In the genomic region with DNA sequence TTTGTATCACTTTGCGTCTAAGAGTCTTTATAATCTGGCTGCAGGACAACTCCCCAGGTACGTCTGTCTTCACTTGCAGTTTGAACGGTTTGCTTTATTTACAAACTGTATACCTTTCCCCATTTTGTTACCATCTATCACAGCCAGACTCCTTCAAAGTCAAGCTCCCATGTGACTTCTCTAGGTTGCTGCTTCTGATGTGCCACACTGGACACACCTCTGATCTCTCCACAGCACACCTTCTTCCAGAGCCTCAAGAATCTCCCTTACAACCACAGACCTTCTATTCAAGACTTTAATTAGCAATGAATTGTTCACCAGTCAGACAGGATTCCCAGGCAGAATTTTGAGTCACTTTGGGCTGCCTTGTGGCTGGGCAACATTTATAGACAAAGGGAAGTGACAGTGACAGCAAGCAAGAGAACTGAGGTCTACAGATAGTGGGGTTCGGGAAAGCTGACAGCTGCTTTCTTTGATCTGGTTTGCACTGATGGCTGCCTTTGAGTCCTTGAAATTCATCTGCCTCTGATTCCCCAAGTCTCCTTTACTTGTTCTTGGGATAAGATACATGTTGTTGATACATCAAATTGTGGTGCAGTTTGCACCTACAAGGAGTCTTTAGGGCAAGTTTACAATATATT, we compare ENCODE assay signal across 20 mouse cellular contexts. TPM values are rescaled to one million over a fixed set of nuclear protein-coding genes. Genes with fewer than 3 reads are reported as not detected.
DNase-seq lines count a peak whose midpoint lies in the region; ATAC-seq lines count a peak whose summit lies in the region.
"Had no signal": no experiment of that assay in that cellular context is flagged by ENCODE, and none has a peak within 500 bp of the region (broad histone marks: within the 10 kb centered on the region; RNA-seq: fewer than 3 reads in every experiment).

No protein-coding gene starts in this region.

- no peaks in the 10 kb centered on the region for H3K9me3 ChIP-seq in midbrain, embryonic 14.5 days (ENCODE audit: control insufficient read depth, low read length)
- no peaks in the 10 kb centered on the region for H3K9me3 ChIP-seq in midbrain, embryonic 13.5 days
- no peaks in the 10 kb centered on the region for H3K9me3 ChIP-seq in liver, embryonic 12.5 days (replicated peaks)
- H3K9me3 ChIP-seq: forebrain, embryonic 13.5 days; intestine, embryonic 15.5 days had no signal

- no peak overlapping the region for H3K4me3 ChIP-seq in midbrain, embryonic 14.5 days (replicated peaks; ENCODE audit: low read depth, low read length)
- H3K4me3 ChIP-seq in midbrain, embryonic 13.5 days (replicated peaks), result no peak overlapping the region
- H3K4me3 ChIP-seq in liver, embryonic 12.5 days, result no peak overlapping the region
- H3K4me3 ChIP-seq: embryonic facial prominence, embryonic 10.5 days; forebrain, embryonic 13.5 days; hindbrain, embryonic 10.5 days; intestine, embryonic 15.5 days; kidney, embryonic 15.5 days had no signal

- no peak overlapping the region for H3K9ac ChIP-seq in midbrain, embryonic 14.5 days (replicated peaks; ENCODE audit: low read length)
- no peak overlapping the region for H3K9ac ChIP-seq in midbrain, embryonic 13.5 days (replicated peaks)
- 0 out of 2 replicates have a peak overlapping the region, but pooled peaks have one; percentile 17 for H3K9ac ChIP-seq in liver, embryonic 12.5 days
- H3K9ac ChIP-seq: forebrain, embryonic 13.5 days; intestine, embryonic 15.5 days; kidney, embryonic 15.5 days had no signal

- H3K27me3 ChIP-seq in midbrain, embryonic 14.5 days (ENCODE audit: control insufficient read depth, insufficient read depth, low read length), result no peaks in the 10 kb centered on the region
- no peaks in the 10 kb centered on the region for H3K27me3 ChIP-seq in midbrain, embryonic 13.5 days
- H3K27me3 ChIP-seq in liver, embryonic 12.5 days (replicated peaks), result no peaks in the 10 kb centered on the region
- H3K27me3 ChIP-seq: forebrain, embryonic 13.5 days; intestine, embryonic 15.5 days; kidney, embryonic 15.5 days had no signal

- peak; percentile 20 for DNase-seq in midbrain, embryonic 14.5 days
- peak; percentile 40 for DNase-seq in c-Kit-negative CD71-positive TER-119-positive erythroid progenitor cells, embryonic 14.5 days (ENCODE audit: low read depth, low spot score)
- no peak for DNase-seq in ovary, postnatal 14 days (ENCODE audit: low spot score)
- no peak for DNase-seq in gastrocnemius, postnatal 4 days (ENCODE audit: low spot score in 2 of 2)
- no peak for DNase-seq in B cell, adult 2 months
- DNase-seq: adrenal gland, adult 8-10 months; gastrocnemius, postnatal 25 days; lung, adult 2 months had no signal

- no peaks in the 10 kb centered on the region for H3K36me3 ChIP-seq in midbrain, embryonic 14.5 days (ENCODE audit: control insufficient read depth, insufficient read depth, low read length)
- no peaks in the 10 kb centered on the region for H3K36me3 ChIP-seq in midbrain, embryonic 13.5 days
- no peaks in the 10 kb centered on the region for H3K36me3 ChIP-seq in liver, embryonic 12.5 days
- H3K36me3 ChIP-seq: embryonic facial prominence, embryonic 10.5 days; hindbrain, embryonic 10.5 days; intestine, embryonic 15.5 days; kidney, embryonic 15.5 days had no signal

- no peak overlapping the region for H3K27ac ChIP-seq in midbrain, embryonic 14.5 days (replicated peaks; ENCODE audit: low read depth, low read length)
- no peak overlapping the region for H3K27ac ChIP-seq in midbrain, embryonic 13.5 days
- peak overlapping the region; percentile 89 for H3K27ac ChIP-seq in liver, embryonic 12.5 days
- H3K27ac ChIP-seq: embryonic facial prominence, embryonic 10.5 days; forebrain, embryonic 13.5 days; hindbrain, embryonic 10.5 days; intestine, embryonic 15.5 days; kidney, embryonic 15.5 days had no signal

- no peak overlapping the region for H3K4me2 ChIP-seq in midbrain, embryonic 14.5 days (ENCODE audit: low read length)
- H3K4me2 ChIP-seq in midbrain, embryonic 13.5 days (replicated peaks), result no peak overlapping the region
- peak overlapping the region; percentile 56 for H3K4me2 ChIP-seq in liver, embryonic 12.5 days
- H3K4me2 ChIP-seq: forebrain, embryonic 13.5 days; intestine, embryonic 15.5 days; kidney, embryonic 15.5 days had no signal

- WGBS in midbrain, embryonic 14.5 days, result 75% methylated on average over 4 of the region's 4 CpGs
- WGBS in midbrain, embryonic 13.5 days, result 82% methylated on average over 4 of the region's 4 CpGs
- 51% methylated on average over 4 of the region's 4 CpGs for WGBS in liver, embryonic 12.5 days (ENCODE audit: insufficient replicate concordance)

- no peak for ATAC-seq in midbrain, embryonic 14.5 days (ENCODE audit: low FRiP score, low TSS enrichment)
- ATAC-seq in midbrain, embryonic 13.5 days, result no peak
- ATAC-seq in liver, embryonic 12.5 days, result peak; percentile 67
- peak; percentile 40 for ATAC-seq in megakaryocyte-erythroid progenitor cell, adult 5-6 weeks (replicated peaks; ENCODE audit: low FRiP score, low TSS enrichment, poor library complexity, severe bottlenecking)
- ATAC-seq: intestine, embryonic 15.5 days; midbrain, embryonic 16.5 days had no signal

- H3K4me1 ChIP-seq in midbrain, embryonic 14.5 days (ENCODE audit: control insufficient read depth, insufficient read depth, low read length), result no peaks in the 10 kb centered on the region
- no peaks in the 10 kb centered on the region for H3K4me1 ChIP-seq in midbrain, embryonic 13.5 days (replicated peaks)
- peaks cover 39% of the 10 kb centered on the region for H3K4me1 ChIP-seq in liver, embryonic 12.5 days
- H3K4me1 ChIP-seq: embryonic facial prominence, embryonic 10.5 days; forebrain, embryonic 13.5 days; hindbrain, embryonic 10.5 days; intestine, embryonic 15.5 days; kidney, embryonic 15.5 days had no signal

RNA-seq across cellular contexts. Expression of a gene that starts 29.4 kb away (rescaled TPM):
- 157 and 197 TPM in 2 replicates for polyA plus RNA-seq in midbrain, embryonic 14.5 days (2014; fragmentation: Nextera tagmentation; extraction: Ambion mirVana)
- polyA plus RNA-seq in midbrain, embryonic 13.5 days (2015; fragmentation: Nextera tagmentation; extraction: Ambion mirVana), result 179 and 188 TPM in 2 replicates
- 253 and 263 TPM in 2 replicates for polyA plus RNA-seq in liver, embryonic 12.5 days (2016; fragmentation: Nextera tagmentation; extraction: Ambion mirVana)
- total RNA-seq in megakaryocyte-erythroid progenitor cell, adult 5-6 weeks (2014; fragmentation: Nextera tagmentation), result 91.2 and 104 TPM in 2 replicates
- total RNA-seq in megakaryocyte-erythroid progenitor cell, adult 5-6 weeks (2017), result 186 and 209 TPM in 2 replicates
- total RNA-seq in gastrocnemius, postnatal 4 days (2021), result 100 to 1,000 TPM; 175 to 186 TPM

RNA-seq across cellular contexts. Expression of a gene that starts 50.7 kb away (rescaled TPM):
- polyA plus RNA-seq in midbrain, embryonic 14.5 days (2014; fragmentation: Nextera tagmentation; extraction: Ambion mirVana), result 0.55 TPM in 1 of 2 replicates, not detected in the other
- polyA plus RNA-seq in midbrain, embryonic 13.5 days (2015; fragmentation: Nextera tagmentation; extraction: Ambion mirVana), result not detected in 2 replicates
- polyA plus RNA-seq in liver, embryonic 12.5 days (2016; fragmentation: Nextera tagmentation; extraction: Ambion mirVana), result not detected in 2 replicates
- total RNA-seq in megakaryocyte-erythroid progenitor cell, adult 5-6 weeks (2014; fragmentation: Nextera tagmentation), result not detected in 2 replicates
- total RNA-seq in megakaryocyte-erythroid progenitor cell, adult 5-6 weeks (2017), result 1.3 and 2.9 TPM in 2 replicates
- total RNA-seq in gastrocnemius, postnatal 4 days (2021), result not detected
- total RNA-seq: heart, adult 8-10 months; layer of hippocampus, postnatal 10 days had no signal
- polyA plus RNA-seq: embryonic facial prominence, embryonic 10.5 days; forebrain, embryonic 13.5 days; midbrain, embryonic 16.5 days; Patski had no signal

Comparison
In these comparisons a context has a peak if more than half of its experiments do, and no peak if none do; other contexts are left out.
1. ATAC-seq: peak in liver, embryonic 12.5 days (single experiment) and megakaryocyte-erythroid progenitor cell, adult 5-6 weeks (single experiment); none in midbrain, embryonic 14.5 days (single experiment) and midbrain, embryonic 13.5 days (single experiment).
2. DNase-seq: peak in midbrain, embryonic 14.5 days (single experiment) and c-Kit-negative CD71-positive TER-119-positive erythroid progenitor cells, embryonic 14.5 days (single experiment); none in ovary, postnatal 14 days (single experiment), gastrocnemius, postnatal 4 days (0 of 2) and B cell, adult 2 months (0 of 2).